Mouse (Mus musculus) embryo, embryonic 11 days (tissue): ENCODE measurements around the gene Gm6164.
"Not testable (repeated sequence)": the region's sequence is repeated elsewhere in the genome, so short reads cannot be mapped to it uniquely, and the experiment has no call there.

ENCODE experiments used
- DNase-seq: peaks from one replicate; pipeline ENCODE4 v3.0.0-alpha.2; 2015

Gene Gm6164

GRCm38 (mm10) chr7:20205507-20205906 lies at the start of gene Gm6164:
Gene Gm6164 (minus strand): TSS chr7:20205607.
- not testable (repeated sequence) for DNase-seq

GRCm38 (mm10) chr7:20233728-20234127 lies 28.3 kb upstream of the Gm6164 start, which contains the start of gene Gm4498:
Gene Gm4498 (minus strand): TSS chr7:20233828.
- not testable (repeated sequence) for DNase-seq

DNA sequence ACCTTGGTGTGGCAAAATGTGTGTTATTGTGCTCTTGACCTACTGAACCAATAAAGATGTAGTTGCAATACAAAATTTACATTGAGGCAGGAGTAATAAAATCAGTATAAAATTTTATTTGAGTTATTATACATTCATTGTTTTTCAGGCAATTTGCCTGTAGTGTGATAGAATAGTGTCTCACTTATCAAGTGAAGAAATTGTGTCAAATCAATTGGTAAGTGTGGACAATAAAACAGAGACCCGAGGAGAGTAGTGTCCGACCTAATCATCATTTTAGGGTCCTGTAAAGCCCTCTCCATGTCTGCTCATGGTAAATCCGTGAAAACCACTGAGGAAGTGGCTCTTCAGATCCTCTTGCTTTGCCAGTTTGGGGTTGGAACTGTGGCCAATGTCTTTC lies 12.0 kb downstream of the Gm6164 start, which contains the start of gene Vmn1r95:
Gene Vmn1r95, plus strand, starts transcription at position 301 of the 400 bp plus-strand sequence.
- not testable (repeated sequence) for DNase-seq

- not testable (repeated sequence) for DNase-seq
These were observed 37.1 kb downstream of the Gm6164 start, which contains the start of gene Vmn1r94 for GRCm38 (mm10) chr7:20168277-20168676. Gene Vmn1r94 (minus strand): TSS chr7:20168377.
